Mouse (Mus musculus): ENCODE data around the gene Slc43a2. TPM values are rescaled to one million over a fixed set of nuclear protein-coding genes. Genes with fewer than 3 reads are reported as not detected.

Slc43a2 gene
- polyA plus RNA-seq, 1 experiment from 2014 or later, result 12.9 TPM

DNA sequence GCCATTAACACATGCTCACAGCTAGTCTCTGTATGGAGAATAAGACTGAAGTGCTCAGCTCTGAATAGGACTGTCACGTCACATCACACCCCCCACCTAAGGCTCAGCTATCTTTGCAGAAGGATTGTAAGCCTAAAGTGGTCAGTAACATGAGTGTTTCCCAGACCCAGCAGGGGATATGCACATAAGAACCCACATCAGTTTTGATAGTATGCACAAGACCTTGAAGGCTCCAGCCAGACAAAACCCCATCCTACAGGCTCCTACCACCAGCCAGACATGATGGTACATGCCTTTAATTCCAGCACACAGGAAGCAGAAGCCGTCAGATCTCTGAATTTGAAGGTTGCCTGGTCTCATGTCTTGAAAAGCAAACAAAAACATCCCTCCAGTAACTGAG lies 78.5 kb downstream of the Slc43a2 start:
- ATAC-seq, result no peak
- Histone ChIP-seq H3K9me3 (no peaks in the 10 kb centered on the region), H3K4me1 (replicated peaks) (peaks cover 7% of the 10 kb centered on the region; the same call in 1 of the 2 replicates), H3K4me3 (replicated peaks) (no peak overlapping the region), H3K4me2 (replicated peaks) (no peak overlapping the region), H3K27me3 (replicated peaks) (no peaks in the 10 kb centered on the region), H3K27ac (no peak overlapping the region), H3K9ac (no peak overlapping the region), H3K36me3 (peaks cover 26% of the 10 kb centered on the region)
- WGBS, result 84% methylated on average over 2 of the region's 2 CpGs

DNA sequence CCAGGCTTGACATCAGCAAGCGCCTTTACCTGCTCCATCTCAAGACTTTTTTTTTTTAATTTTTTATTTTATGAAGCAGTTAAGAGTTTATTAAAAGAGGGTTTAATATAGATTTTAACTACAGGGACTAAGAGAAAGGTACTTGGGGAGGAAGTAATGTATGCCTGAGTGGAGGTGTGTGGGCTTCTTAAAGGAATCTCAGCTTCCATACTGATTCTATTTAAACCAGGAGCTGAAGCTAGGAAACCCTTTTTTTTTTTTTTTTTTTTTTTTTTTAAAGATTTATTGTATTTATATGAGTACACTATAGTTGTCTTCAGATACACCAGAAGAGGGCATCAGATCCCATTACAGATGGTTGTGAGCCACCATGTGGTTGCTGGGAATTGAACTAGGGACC lies 83.3 kb downstream of the Slc43a2 start:
- ATAC-seq, result no peak
- 97% methylated on average over 1 of the region's 1 CpGs for WGBS
- Histone ChIP-seq H3K4me3 (replicated peaks) (no peak overlapping the region), H3K4me2 (replicated peaks) (no peak overlapping the region), H3K9ac (no peak overlapping the region), H3K27me3 (replicated peaks) (no peaks in the 10 kb centered on the region), H3K9me3 (no peaks in the 10 kb centered on the region), H3K27ac (no peak overlapping the region), H3K4me1 (replicated peaks) (no peaks in the 10 kb centered on the region), H3K36me3 (peaks cover 40% of the 10 kb centered on the region)

DNA sequence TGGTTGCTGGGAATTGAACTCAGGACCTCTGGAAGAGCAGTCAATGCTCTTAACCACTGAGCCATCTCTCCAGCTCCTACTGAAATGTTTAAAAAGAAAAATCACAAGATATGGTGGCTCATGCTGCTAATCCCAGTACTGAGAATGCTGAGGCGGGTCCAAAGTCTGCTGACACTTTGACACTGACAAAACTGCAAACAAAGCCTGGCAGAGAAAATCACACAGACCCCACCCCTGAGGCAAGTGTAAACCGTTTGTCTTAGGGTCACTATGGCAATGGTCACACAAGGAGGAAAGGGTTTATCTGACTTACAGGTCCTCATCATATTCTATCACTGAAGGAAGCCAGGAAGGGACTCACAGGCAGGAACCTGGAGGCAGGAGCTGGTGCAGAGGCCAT lies 84.1 kb downstream of the Slc43a2 start:
- Histone ChIP-seq H3K27ac (no peak overlapping the region), H3K4me3 (replicated peaks) (no peak overlapping the region), H3K9ac (no peak overlapping the region), H3K9me3 (no peaks in the 10 kb centered on the region), H3K4me2 (replicated peaks) (no peak overlapping the region), H3K36me3 (peaks cover 43% of the 10 kb centered on the region), H3K4me1 (replicated peaks) (no peaks in the 10 kb centered on the region; the same call in 1 of the 2 replicates), H3K27me3 (replicated peaks) (no peaks in the 10 kb centered on the region)
- no peak for ATAC-seq
- 69% methylated on average over 2 of the region's 2 CpGs for WGBS

DNA sequence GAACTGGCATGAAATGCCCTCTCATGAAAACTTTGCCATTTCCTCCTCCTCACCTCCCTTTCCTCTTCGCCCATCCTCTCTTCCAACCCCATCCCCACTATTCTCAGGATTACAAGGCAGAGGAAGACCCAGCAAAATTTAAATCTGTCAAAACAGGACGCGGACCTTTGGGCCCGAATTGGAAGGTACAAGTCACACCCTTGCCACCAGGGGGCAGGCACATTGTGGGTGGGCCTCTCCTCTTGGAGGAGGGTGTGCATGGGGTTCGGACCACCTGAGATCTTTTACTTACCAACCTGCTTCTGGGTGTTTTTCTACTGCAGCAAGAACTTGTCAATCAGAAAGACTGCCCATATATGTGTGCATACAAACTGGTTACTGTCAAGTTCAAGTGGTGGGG lies 87.6 kb downstream of the Slc43a2 start:
- H3K9me3 ChIP-seq, result no peaks in the 10 kb centered on the region
- no peaks in the 10 kb centered on the region for H3K27me3 ChIP-seq (replicated peaks)
- H3K4me2 ChIP-seq (replicated peaks), result no peak overlapping the region
- ATAC-seq, result no peak
- no peak overlapping the region for H3K4me3 ChIP-seq (replicated peaks)
- H3K36me3 ChIP-seq, result peaks cover 44% of the 10 kb centered on the region
- H3K27ac ChIP-seq, result no peak overlapping the region
- H3K4me1 ChIP-seq (replicated peaks), result no peaks in the 10 kb centered on the region; the same call in 1 of the 2 replicates
- 85% methylated on average over 5 of the region's 5 CpGs for WGBS
- no peak overlapping the region for H3K9ac ChIP-seq

DNA sequence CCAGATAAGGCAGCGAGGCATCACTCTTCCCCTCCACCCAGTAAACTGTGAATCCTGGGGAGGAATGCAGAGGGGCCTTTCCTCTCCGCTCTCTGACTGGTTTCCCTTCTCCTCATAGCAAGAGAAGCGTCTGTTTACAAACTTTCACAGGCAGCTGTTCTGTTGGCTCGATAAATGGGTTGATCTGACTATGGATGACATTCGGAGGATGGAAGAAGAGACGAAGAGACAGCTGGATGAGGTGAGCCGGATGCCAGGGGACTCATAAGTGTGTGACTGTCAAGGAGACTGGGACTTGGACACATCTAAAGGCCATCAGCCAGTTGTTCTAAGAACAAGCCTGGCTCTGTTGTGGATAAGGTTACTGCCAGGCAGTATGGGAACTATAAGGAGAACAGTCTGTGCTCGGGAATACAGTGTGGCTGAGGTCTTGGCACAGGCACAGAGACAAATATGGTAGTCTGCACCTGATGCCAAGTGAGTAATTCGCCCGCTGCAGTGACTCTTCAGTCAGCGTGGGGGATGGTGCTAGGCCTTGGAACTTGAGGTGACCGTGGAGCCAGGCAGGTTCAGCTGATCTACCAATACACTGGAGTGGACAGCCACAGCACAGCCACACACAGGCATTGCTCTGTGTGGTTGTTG lies 88.8 kb downstream of the Slc43a2 start:
- Histone ChIP-seq H3K36me3 (peaks cover 41% of the 10 kb centered on the region), H3K9me3 (no peaks in the 10 kb centered on the region)
- WGBS, result 73% methylated on average over 12 of the region's 12 CpGs

DNA sequence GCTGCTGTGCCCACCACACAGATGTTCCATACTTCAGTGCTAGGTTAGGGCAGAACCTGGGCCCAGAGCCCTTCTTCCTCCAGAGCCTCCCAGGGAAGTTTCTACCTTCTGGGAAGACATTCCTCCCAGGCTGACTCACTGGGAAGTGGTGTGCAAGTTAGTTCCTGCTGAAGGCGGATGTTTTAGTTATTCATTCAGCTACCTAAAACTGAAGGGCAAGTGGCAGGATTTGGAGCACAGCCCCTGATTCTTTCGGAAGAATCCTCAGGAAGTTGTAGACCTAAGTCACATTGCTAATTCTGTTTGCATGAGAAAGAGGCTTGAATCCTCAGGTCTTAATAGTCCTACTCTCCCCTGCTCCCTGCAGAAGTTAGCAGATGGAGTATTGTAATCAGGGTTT lies 89.9 kb downstream of the Slc43a2 start:
- H3K4me1 ChIP-seq (replicated peaks), result no peaks in the 10 kb centered on the region; the same call in 1 of the 2 replicates
- no peak overlapping the region for H3K4me2 ChIP-seq (replicated peaks)
- H3K36me3 ChIP-seq, result peaks cover 41% of the 10 kb centered on the region
- H3K4me3 ChIP-seq (replicated peaks), result no peak overlapping the region
- no peaks in the 10 kb centered on the region for H3K9me3 ChIP-seq
- ATAC-seq, result no peak
- H3K9ac ChIP-seq, result no peak overlapping the region
- no peaks in the 10 kb centered on the region for H3K27me3 ChIP-seq (replicated peaks)
- WGBS, result 89% methylated on average over 2 of the region's 2 CpGs
- peak overlapping the region; percentile 60 for H3K27ac ChIP-seq

More for the DNA sequence above, 88.8 kb downstream of the Slc43a2 start:
- Histone ChIP-seq H3K4me3 (replicated peaks) (no peak overlapping the region), H3K27ac (no peak overlapping the region), H3K4me2 (replicated peaks) (no peak overlapping the region), H3K9ac (no peak overlapping the region), H3K27me3 (replicated peaks) (no peaks in the 10 kb centered on the region), H3K4me1 (replicated peaks) (no peaks in the 10 kb centered on the region; the same call in 1 of the 2 replicates)
- ATAC-seq, result no peak

DNA sequence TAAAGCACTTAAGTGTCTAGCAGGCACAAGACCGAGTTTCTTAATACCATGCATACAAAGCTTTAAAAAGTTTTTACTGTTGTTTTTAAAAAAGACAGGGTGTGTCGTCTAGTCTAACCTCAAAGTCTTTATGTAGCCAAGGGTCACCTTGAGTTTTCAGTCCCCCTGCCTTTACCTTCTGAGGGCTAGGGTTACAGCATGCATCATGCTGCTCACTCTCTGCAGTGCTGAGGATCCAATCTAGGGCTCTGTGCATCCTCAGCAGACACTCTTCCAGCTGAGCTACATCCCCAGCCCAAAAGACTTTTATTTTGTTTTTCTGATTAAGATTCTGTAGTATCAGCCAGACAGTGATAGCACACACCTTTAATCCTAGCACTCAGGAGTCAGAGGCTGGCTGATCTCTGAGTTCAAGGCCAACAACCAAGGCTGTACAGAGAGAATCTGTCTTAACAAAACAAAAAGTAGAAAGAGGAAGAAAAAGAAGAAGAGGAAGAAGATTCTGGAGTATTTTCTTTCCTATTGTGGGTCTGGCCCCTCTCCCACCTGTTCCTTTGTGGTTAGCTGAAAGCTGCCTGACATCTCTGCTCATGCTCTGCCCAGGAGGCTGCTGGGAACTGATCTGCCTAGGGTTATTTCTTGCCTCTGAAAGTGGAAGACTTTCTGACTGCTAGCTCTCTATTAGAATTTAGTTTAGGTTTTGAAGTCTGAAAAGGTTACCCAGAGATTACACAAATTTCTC lies 91.3 kb downstream of the Slc43a2 start:
- Histone ChIP-seq H3K4me1 (replicated peaks) (no peaks in the 10 kb centered on the region; the same call in 1 of the 2 replicates), H3K4me2 (replicated peaks) (no peak overlapping the region), H3K4me3 (replicated peaks) (no peak overlapping the region), H3K27me3 (replicated peaks) (no peaks in the 10 kb centered on the region), H3K9ac (no peak overlapping the region), H3K27ac (no peak overlapping the region), H3K9me3 (no peaks in the 10 kb centered on the region), H3K36me3 (peaks cover 40% of the 10 kb centered on the region)
- WGBS, result 84% methylated on average over 2 of the region's 2 CpGs
- ATAC-seq, result no peak

DNA sequence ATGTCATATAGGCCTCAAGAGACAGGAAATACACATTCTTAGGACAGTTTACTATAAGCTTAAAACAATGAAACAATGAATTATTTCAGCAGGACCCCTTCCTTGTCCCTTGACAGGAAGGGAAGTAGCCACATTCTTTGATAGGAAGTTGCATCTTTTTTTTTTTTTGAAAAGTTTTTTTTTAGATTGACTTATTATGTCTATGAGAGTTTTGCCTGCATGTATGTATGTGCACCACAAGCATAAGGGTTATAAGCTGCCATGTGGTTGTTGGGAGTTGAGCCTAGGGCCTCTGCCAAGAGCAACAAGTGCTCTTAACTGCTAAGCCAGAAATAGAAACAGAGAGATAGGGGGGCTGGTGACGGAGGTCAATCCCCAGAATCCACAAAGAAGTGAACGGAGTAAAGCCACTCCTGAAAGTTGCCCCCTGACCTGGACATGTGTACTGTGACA lies 92.6 kb downstream of the Slc43a2 start:
- Histone ChIP-seq H3K36me3 (peaks cover 43% of the 10 kb centered on the region), H3K27ac (no peak overlapping the region), H3K9ac (no peak overlapping the region), H3K27me3 (replicated peaks) (no peaks in the 10 kb centered on the region), H3K9me3 (no peaks in the 10 kb centered on the region), H3K4me1 (replicated peaks) (no peaks in the 10 kb centered on the region; the same call in 1 of the 2 replicates), H3K4me3 (replicated peaks) (no peak overlapping the region), H3K4me2 (replicated peaks) (no peak overlapping the region)
- WGBS, result 77% methylated on average over 2 of the region's 2 CpGs
- no peak for ATAC-seq

DNA sequence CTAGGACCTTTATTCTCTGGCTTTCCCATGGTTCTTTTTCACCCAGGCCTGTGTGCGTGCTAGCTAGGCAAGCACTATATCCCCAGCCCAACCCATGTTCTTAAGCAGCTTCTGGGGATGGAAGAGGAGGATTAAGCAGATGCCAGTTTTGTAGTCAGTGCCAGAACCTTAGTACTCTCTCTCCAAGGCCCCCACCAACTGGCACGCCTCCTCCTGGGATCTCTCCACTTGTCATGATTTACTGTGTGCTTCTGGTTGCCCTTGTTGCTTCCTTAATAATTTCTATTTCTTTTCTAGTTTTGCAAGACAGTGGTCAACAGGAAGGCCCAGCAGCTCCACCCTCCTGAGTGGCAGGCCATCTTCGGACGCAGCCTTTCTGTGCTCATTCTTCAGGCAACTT lies 94.3 kb downstream of the Slc43a2 start:
- Histone ChIP-seq H3K36me3 (peaks cover 29% of the 10 kb centered on the region), H3K4me2 (replicated peaks) (no peak overlapping the region), H3K27me3 (replicated peaks) (no peaks in the 10 kb centered on the region), H3K9me3 (no peaks in the 10 kb centered on the region), H3K4me1 (replicated peaks) (peaks cover 8% of the 10 kb centered on the region; the same call in 1 of the 2 replicates), H3K27ac (no peak overlapping the region), H3K4me3 (replicated peaks) (no peak overlapping the region), H3K9ac (no peak overlapping the region)
- ATAC-seq, result no peak
- WGBS, result 75% methylated on average over 4 of the region's 4 CpGs

Other genes with a start within 250 kb of the Slc43a2 start
- 86.2 and 100 TPM in 2 replicates for gene Rpa1, start 183.4 kb upstream of the Slc43a2 start, polyA plus RNA-seq (2015; fragmentation: Nextera tagmentation; extraction: Ambion mirVana)
- 9.2 and 9.3 TPM in 2 replicates for gene Smyd4, start 183.3 kb upstream of the Slc43a2 start, polyA plus RNA-seq (2015; fragmentation: Nextera tagmentation; extraction: Ambion mirVana)
- gene Serpinf1, start 109.0 kb upstream of the Slc43a2 start, polyA plus RNA-seq (2015; fragmentation: Nextera tagmentation; extraction: Ambion mirVana), result 41.1 and 48.0 TPM in 2 replicates
- 20.4 and 26.4 TPM in 2 replicates for gene Serpinf2, start 92.1 kb upstream of the Slc43a2 start, polyA plus RNA-seq (2015; fragmentation: Nextera tagmentation; extraction: Ambion mirVana)
- gene Wdr81, start 77.0 kb upstream of the Slc43a2 start, polyA plus RNA-seq (2015; fragmentation: Nextera tagmentation; extraction: Ambion mirVana), result 6.1 and 7.0 TPM in 2 replicates
- 17.7 and 20.3 TPM in 2 replicates for gene Tlcd2, start 70.0 kb upstream of the Slc43a2 start, polyA plus RNA-seq (2015; fragmentation: Nextera tagmentation; extraction: Ambion mirVana)
- 47.5 and 48.2 TPM in 2 replicates for gene Prpf8, start 44.9 kb upstream of the Slc43a2 start, polyA plus RNA-seq (2015; fragmentation: Nextera tagmentation; extraction: Ambion mirVana)
- 1.6 and 2.3 TPM in 2 replicates for gene Rilp, start 21.6 kb upstream of the Slc43a2 start, polyA plus RNA-seq (2015; fragmentation: Nextera tagmentation; extraction: Ambion mirVana)
- 5.7 TPM in 2 replicates for gene Scarf1, start 18.2 kb upstream of the Slc43a2 start, polyA plus RNA-seq (2015; fragmentation: Nextera tagmentation; extraction: Ambion mirVana)
- gene Pitpna, start 56.4 kb downstream of the Slc43a2 start, polyA plus RNA-seq (2015; fragmentation: Nextera tagmentation; extraction: Ambion mirVana), result 92.3 and 102 TPM in 2 replicates
- 17.6 and 19.4 TPM in 2 replicates for gene Inpp5k, start 99.3 kb downstream of the Slc43a2 start, polyA plus RNA-seq (2015; fragmentation: Nextera tagmentation; extraction: Ambion mirVana)
- gene Myo1c, start 118.8 kb downstream of the Slc43a2 start, polyA plus RNA-seq (2015; fragmentation: Nextera tagmentation; extraction: Ambion mirVana), result 48.6 and 50.0 TPM in 2 replicates
- gene Crk, start 147.6 kb downstream of the Slc43a2 start, polyA plus RNA-seq (2015; fragmentation: Nextera tagmentation; extraction: Ambion mirVana), result 105 and 109 TPM in 2 replicates
- gene Ywhae, start 201.2 kb downstream of the Slc43a2 start, polyA plus RNA-seq (2015; fragmentation: Nextera tagmentation; extraction: Ambion mirVana), result 735 and 846 TPM in 2 replicates